Mouse (Mus musculus): ENCODE measurements around the gene Tenm3. TPM values are rescaled to one million over a fixed set of nuclear protein-coding genes. Genes with fewer than 3 reads are reported as not detected.

Tenm3 gene
- polyA plus RNA-seq, 1 experiment from 2014 or later, result 42.9 TPM

DNA sequence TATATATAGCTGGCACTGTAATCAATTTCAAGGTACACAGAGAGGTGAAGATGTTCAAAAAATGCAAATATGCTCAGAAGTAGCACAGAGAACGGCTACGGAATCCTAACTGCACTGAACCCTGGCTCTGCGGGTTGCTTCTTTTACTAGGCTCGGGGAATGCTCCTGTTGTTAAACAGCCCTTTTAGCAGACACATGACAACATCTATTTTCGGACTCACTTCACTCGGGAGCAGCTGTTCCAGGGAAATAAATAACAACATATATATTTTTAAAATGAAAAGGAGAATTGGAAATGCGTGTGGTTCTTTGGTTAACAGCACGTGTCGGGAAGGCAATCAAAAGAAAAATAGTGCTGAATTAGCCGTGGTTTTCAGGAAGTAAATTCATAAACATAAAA is 457.9 kb downstream of the Tenm3 start:
- no peak overlapping the region for H3K27ac ChIP-seq (replicated peaks)
- H3K4me3 ChIP-seq (replicated peaks), result no peak overlapping the region
- no peaks in the 10 kb centered on the region for H3K27me3 ChIP-seq
- no peaks in the 10 kb centered on the region for H3K4me1 ChIP-seq
- H3K9me3 ChIP-seq (replicated peaks), result no peaks in the 10 kb centered on the region
- no peak for ATAC-seq (ENCODE audit: insufficient number of reproducible peaks, low FRiP score, low TSS enrichment, low read depth)
- no peak overlapping the region for H3K4me2 ChIP-seq (replicated peaks)
- no peak overlapping the region for H3K9ac ChIP-seq
- no peaks in the 10 kb centered on the region for H3K36me3 ChIP-seq
- WGBS, result 58% methylated on average over 10 of the region's 10 CpGs

DNA sequence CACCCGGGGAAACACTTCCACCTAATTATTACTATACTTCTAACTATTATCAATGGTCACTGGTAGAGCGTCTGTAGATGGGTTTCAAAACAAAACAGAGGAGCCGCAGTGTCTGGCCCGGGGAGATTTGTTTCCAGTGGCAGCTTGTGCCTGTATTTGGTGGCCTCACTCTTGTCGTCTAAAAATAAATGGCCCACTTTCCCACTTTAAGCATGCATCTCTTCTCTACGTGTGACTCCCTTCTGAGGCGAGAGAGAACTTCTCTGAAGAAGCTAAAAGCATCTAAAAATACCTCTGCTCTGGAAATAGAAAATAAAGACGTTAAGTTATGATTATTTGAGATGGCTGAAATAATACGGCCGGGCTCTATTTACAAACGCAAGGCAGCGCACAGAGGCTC is 463.7 kb downstream of the Tenm3 start:
- H3K4me2 ChIP-seq (replicated peaks), result no peak overlapping the region
- WGBS, result 78% methylated on average over 12 of the region's 12 CpGs

DNA sequence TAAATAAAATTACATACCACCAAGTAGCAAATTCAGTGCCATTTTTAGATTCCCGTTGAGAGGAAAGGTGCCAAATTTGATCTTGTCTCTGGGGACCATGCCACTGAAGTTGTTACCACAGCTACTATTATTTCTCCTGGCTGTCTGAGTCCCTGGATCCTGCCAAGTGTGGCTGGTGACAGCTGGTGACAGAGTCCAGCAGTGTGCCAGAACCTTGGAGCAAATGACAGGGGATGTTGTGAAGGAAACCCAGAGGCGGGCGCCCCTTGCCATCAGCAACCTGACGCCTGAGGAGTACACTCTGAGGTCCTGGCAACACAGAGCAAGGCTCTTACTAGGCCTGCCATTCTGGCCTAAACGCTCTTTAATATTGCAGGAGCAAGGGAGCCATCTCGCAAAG is 467.0 kb downstream of the Tenm3 start:
- no peak overlapping the region for H3K4me2 ChIP-seq (replicated peaks)
- H3K36me3 ChIP-seq, result no peaks in the 10 kb centered on the region
- no peak overlapping the region for H3K9ac ChIP-seq
- H3K27me3 ChIP-seq, result no peaks in the 10 kb centered on the region
- no peak overlapping the region for H3K27ac ChIP-seq (replicated peaks)
- H3K9me3 ChIP-seq (replicated peaks), result no peaks in the 10 kb centered on the region
- ATAC-seq (ENCODE audit: insufficient number of reproducible peaks, low FRiP score, low TSS enrichment, low read depth), result 0 out of 2 replicates have a peak, but pooled peaks have one; percentile 51
- H3K4me1 ChIP-seq, result peaks cover 6% of the 10 kb centered on the region; the same call in 1 of the 2 replicates
- no peak overlapping the region for H3K4me3 ChIP-seq (replicated peaks)
- whole genome bisulfite sequencing, result 72% methylated on average over 6 of the region's 6 CpGs

More for the DNA sequence above, 463.7 kb downstream of the Tenm3 start:
- Histone ChIP-seq H3K4me1 (no peaks in the 10 kb centered on the region; the same call in 1 of the 2 replicates), H3K9ac (no peak overlapping the region), H3K27me3 (no peaks in the 10 kb centered on the region), H3K4me3 (replicated peaks) (no peak overlapping the region), H3K36me3 (no peaks in the 10 kb centered on the region), H3K27ac (replicated peaks) (no peak overlapping the region), H3K9me3 (replicated peaks) (no peaks in the 10 kb centered on the region)
- no peak for ATAC-seq (ENCODE audit: insufficient number of reproducible peaks, low FRiP score, low TSS enrichment, low read depth)

DNA sequence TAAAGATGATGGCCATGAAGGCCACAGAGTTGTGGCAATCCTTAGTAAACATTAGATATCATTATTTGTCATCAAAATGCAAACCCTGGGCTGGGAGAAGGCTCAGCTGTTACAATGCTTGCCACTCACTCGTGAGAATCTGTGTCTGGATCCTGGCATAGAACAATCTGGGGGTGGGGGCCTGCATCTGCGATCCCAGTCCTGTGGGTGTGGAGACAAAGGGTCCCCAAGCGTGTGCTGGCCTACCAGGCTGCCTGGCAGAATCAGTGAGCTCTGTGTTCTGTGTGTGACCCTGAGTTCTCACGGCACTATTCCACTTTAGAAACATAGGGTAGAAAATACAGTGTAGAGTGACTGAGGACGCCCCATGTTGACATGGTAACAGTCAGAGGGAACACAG is 468.6 kb downstream of the Tenm3 start:
- Histone ChIP-seq H3K4me1 (peaks cover 14% of the 10 kb centered on the region), H3K4me3 (replicated peaks) (no peak overlapping the region)

DNA sequence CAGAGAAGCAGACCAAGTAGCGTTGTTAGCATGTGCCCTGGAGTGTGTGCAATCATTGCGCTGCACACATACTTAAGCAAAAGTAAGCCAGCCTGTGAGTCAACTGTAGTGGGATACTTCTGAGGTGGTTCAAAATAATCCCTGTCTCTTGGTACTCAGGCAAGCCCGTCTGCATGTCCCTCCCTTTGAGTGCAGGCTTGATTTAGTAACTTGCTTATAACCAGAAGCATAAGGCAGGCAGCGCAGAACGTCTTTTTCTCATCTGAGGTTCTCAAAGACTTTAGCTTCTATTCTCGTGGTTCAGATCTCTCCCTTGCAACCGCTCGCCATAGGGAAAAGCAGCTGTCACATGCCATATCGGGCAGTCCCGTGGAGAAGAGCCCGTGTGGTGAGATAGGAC is 470.3 kb downstream of the Tenm3 start:
- Histone ChIP-seq H3K4me3 (replicated peaks) (no peak overlapping the region), H3K27ac (replicated peaks) (no peak overlapping the region), H3K27me3 (no peaks in the 10 kb centered on the region), H3K9ac (no peak overlapping the region), H3K36me3 (no peaks in the 10 kb centered on the region), H3K9me3 (replicated peaks) (no peaks in the 10 kb centered on the region), H3K4me2 (replicated peaks) (no peak overlapping the region), H3K4me1 (peaks cover 14% of the 10 kb centered on the region)
- no peak for ATAC-seq (ENCODE audit: insufficient number of reproducible peaks, low FRiP score, low TSS enrichment, low read depth)
- 70% methylated on average over 11 of the region's 11 CpGs for WGBS

More for the DNA sequence above, 468.6 kb downstream of the Tenm3 start:
- no peak overlapping the region for H3K9ac ChIP-seq
- WGBS, result 83% methylated on average over 5 of the region's 5 CpGs
- no peaks in the 10 kb centered on the region for H3K36me3 ChIP-seq
- no peaks in the 10 kb centered on the region for H3K27me3 ChIP-seq
- no peak for ATAC-seq (ENCODE audit: insufficient number of reproducible peaks, low FRiP score, low TSS enrichment, low read depth)
- H3K27ac ChIP-seq (replicated peaks), result no peak overlapping the region
- no peaks in the 10 kb centered on the region for H3K9me3 ChIP-seq (replicated peaks)
- H3K4me2 ChIP-seq (replicated peaks), result no peak overlapping the region

DNA sequence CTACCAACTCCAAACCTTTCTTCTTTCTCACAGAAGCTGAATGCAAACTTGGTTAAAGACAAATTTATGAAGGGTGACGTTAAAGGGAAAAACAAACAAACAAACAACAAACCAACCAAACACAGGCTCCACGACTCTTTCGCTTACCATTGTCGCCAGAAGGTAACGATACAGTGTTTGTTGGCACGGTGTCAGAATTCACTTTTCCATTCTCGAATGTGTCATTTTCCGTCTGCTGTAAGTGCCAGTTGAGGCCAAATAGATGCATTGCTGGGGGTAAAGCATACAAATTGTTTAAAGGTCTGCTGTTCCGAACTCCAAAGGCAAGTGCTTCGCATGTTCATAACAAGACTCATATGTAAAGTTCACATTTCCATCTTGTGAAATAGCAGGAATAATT is 476.6 kb downstream of the Tenm3 start:
- no peaks in the 10 kb centered on the region for H3K9me3 ChIP-seq (replicated peaks)
- WGBS, result 46% methylated on average over 10 of the region's 10 CpGs
- H3K27me3 ChIP-seq, result no peaks in the 10 kb centered on the region
- H3K4me1 ChIP-seq, result peaks cover 11% of the 10 kb centered on the region
- no peak for ATAC-seq (ENCODE audit: insufficient number of reproducible peaks, low FRiP score, low TSS enrichment, low read depth)
- H3K36me3 ChIP-seq, result peaks cover 7% of the 10 kb centered on the region; the same call in 1 of the 2 replicates
- no peak overlapping the region for H3K4me3 ChIP-seq (replicated peaks)
- no peak overlapping the region; the same call in 1 of the 2 replicates for H3K4me2 ChIP-seq (replicated peaks)
- 0 out of 2 replicates have a peak overlapping the region, but pooled peaks have one; percentile 4 for H3K27ac ChIP-seq (replicated peaks)
- no peak overlapping the region for H3K9ac ChIP-seq

DNA sequence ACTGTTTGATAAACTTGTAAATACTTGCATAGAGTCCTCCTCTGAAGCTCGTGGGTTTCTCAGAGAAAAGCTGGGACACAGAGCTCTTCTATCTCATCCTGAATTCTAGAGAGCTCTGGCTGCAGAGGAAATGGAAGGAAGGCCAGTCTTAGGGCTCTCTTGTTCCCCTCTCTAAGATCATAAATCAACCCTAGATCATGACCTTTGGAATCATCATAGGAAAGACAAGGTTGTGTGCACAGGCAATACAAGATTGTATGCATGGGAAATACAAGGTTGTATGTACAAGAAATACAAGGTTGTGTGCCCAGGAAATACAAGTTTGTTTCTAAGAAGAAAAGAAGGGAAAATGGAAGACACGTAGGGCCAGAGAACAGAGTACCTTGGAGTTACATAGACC is 486.9 kb downstream of the Tenm3 start:
- 78% methylated on average over 2 of the region's 2 CpGs for WGBS
- H3K9me3 ChIP-seq (replicated peaks), result 0 out of 2 replicates have a peak, but pooled peaks cover 3% of the 10 kb centered on the region
- no peaks in the 10 kb centered on the region for H3K4me1 ChIP-seq
- no peak for ATAC-seq (ENCODE audit: insufficient number of reproducible peaks, low FRiP score, low TSS enrichment, low read depth)
- no peak overlapping the region for H3K4me2 ChIP-seq (replicated peaks)
- no peaks in the 10 kb centered on the region for H3K36me3 ChIP-seq
- no peak overlapping the region for H3K4me3 ChIP-seq (replicated peaks)
- no peaks in the 10 kb centered on the region for H3K27me3 ChIP-seq
- H3K9ac ChIP-seq, result no peak overlapping the region
- no peak overlapping the region for H3K27ac ChIP-seq (replicated peaks)

DNA sequence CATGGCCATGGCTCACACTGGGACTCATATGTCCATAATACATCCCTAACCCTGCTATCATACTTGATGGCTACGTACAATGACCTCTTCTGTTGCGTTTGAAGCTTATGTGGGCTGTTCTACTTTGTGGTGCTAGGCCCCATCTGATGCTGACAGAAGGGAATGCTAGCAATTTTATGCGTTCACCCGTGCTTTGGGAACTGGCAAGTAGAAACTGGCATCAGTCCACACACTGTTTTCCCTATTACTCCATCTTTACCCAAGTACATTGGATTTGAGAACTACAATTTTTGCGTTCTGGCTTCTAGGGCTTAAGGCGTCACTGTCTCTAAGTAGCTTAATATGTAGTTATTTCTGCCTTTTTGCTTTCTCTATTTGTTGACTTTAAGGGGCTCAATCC is 490.3 kb downstream of the Tenm3 start:
- no peak overlapping the region for H3K27ac ChIP-seq (replicated peaks)
- ATAC-seq (ENCODE audit: insufficient number of reproducible peaks, low FRiP score, low TSS enrichment, low read depth), result no peak
- no peaks in the 10 kb centered on the region for H3K27me3 ChIP-seq
- H3K9me3 ChIP-seq (replicated peaks), result 0 out of 2 replicates have a peak, but pooled peaks cover 3% of the 10 kb centered on the region
- no peak overlapping the region for H3K4me3 ChIP-seq (replicated peaks)
- H3K4me2 ChIP-seq (replicated peaks), result no peak overlapping the region
- 85% methylated on average over 6 of the region's 6 CpGs for WGBS
- H3K4me1 ChIP-seq, result no peaks in the 10 kb centered on the region
- peaks cover 9% of the 10 kb centered on the region; the same call in 1 of the 2 replicates for H3K36me3 ChIP-seq
- H3K9ac ChIP-seq, result no peak overlapping the region

DNA sequence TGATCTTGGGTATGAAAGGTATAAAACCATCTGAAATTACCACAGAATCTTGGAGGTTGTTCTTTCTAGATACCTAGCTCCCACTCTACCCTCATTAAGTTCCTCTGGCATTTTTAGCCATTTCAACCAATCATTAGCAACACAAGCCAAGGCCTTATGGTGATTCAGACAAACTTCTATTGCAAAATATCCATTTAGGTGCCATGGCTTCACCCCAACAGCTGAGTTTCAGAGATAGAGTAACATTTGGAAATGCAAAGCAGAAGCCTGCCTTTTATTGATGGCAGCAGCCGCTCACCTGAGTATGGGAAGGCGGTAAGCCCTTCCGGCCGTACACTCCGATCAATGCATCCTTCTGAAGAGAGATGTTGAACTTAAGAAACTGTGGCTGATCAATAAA is 494.9 kb downstream of the Tenm3 start:
- no peak for ATAC-seq (ENCODE audit: insufficient number of reproducible peaks, low FRiP score, low TSS enrichment, low read depth)
- 95% methylated on average over 5 of the region's 5 CpGs for WGBS
- Histone ChIP-seq H3K4me1 (no peaks in the 10 kb centered on the region), H3K36me3 (peaks cover 9% of the 10 kb centered on the region; the same call in 1 of the 2 replicates), H3K4me3 (replicated peaks) (no peak overlapping the region), H3K9ac (no peak overlapping the region), H3K27ac (replicated peaks) (no peak overlapping the region), H3K27me3 (no peaks in the 10 kb centered on the region), H3K9me3 (replicated peaks) (0 out of 2 replicates have a peak, but pooled peaks cover 3% of the 10 kb centered on the region), H3K4me2 (replicated peaks) (no peak overlapping the region)

DNA sequence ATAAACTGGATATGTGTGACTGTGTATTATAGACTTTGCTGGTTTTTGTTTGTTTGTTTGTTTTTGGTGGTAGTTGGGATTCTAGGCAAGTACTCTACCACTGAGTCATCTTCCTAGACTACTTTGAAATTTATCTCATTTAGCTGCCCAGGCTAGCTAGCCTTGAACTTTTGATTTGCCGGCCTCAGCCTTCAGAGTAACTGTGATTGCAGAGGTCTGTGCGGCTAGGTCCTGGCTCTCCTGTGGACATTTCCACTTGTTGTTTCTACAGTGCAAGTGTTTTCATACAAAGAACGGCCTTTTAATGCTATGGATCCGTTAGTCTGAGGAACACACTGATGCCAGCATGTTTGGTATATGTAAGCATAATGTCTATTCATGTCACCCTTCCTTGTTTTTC is 495.4 kb downstream of the Tenm3 start:
- no peaks in the 10 kb centered on the region for H3K27me3 ChIP-seq
- H3K4me3 ChIP-seq (replicated peaks), result no peak overlapping the region
- H3K36me3 ChIP-seq, result peaks cover 9% of the 10 kb centered on the region; the same call in 1 of the 2 replicates
- H3K4me2 ChIP-seq (replicated peaks), result no peak overlapping the region
- no peaks in the 10 kb centered on the region for H3K4me1 ChIP-seq
- 93% methylated on average over 4 of the region's 4 CpGs for WGBS
- H3K9me3 ChIP-seq (replicated peaks), result 0 out of 2 replicates have a peak, but pooled peaks cover 3% of the 10 kb centered on the region
- no peak overlapping the region for H3K27ac ChIP-seq (replicated peaks)
- no peak for ATAC-seq (ENCODE audit: insufficient number of reproducible peaks, low FRiP score, low TSS enrichment, low read depth)
- H3K9ac ChIP-seq, result no peak overlapping the region

DNA sequence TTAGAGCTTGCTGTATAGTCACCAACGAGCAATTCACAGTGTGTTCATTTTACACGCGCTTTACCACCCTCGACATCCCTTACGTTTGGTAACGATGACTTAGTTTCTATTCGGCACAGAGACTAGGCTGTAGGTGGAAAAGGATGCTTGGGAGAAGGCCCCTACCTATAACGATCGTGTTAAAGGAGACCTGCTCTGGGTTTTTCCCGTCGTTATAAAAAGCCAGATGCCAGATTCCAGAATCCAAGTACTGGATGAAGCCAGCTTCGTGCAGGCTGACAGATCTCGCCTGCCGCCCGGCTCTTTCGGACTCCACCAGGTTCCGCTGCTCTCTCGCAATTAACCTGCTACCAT is 500.7 kb downstream of the Tenm3 start:
- no peaks in the 10 kb centered on the region for H3K9me3 ChIP-seq (replicated peaks)
- H3K36me3 ChIP-seq, result peaks cover 10% of the 10 kb centered on the region; the same call in 1 of the 2 replicates
- H3K4me2 ChIP-seq (replicated peaks), result no peak overlapping the region
- no peak overlapping the region for H3K4me3 ChIP-seq (replicated peaks)
- 88% methylated on average over 18 of the region's 18 CpGs for WGBS
- no peak for ATAC-seq (ENCODE audit: insufficient number of reproducible peaks, low FRiP score, low TSS enrichment, low read depth)
- no peak overlapping the region for H3K27ac ChIP-seq (replicated peaks)
- no peaks in the 10 kb centered on the region for H3K27me3 ChIP-seq
- H3K9ac ChIP-seq, result no peak overlapping the region
- H3K4me1 ChIP-seq, result no peaks in the 10 kb centered on the region

DNA sequence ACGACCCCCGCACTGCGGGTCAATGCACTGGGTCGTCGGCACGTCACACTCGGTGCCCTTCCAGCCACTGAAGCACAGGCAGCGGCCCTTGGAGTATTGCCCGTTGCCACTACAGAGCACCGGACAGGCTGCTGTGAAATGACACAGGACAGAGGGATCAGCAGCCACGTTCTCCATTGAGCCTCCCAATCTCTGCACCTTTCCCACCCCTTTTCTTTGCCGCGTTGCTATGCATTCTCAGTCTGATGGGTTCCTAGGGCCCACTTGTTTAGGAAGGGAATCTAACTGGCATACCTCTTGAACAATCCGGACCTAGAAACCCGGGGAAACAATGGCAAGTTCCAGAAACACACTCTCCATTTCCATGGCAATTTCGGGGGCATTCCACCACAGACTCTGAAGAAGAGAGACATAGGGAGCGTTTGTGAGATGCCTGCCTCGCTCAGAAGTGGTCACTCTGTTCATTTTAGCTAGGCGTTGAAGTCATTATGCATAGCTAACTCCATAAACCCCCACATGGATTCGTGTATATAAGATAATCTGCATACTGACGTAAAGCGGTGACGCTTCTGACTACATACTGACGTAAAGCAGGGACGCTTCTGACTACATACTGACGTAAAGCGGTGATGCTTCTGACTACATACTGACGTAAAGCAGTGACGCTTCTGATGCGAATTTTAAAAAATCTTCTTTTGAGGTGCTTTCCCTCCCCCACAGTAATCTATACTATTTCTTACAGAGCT is 501.3 kb downstream of the Tenm3 start:
- H3K36me3 ChIP-seq, result peaks cover 10% of the 10 kb centered on the region; the same call in 1 of the 2 replicates
- no peak for ATAC-seq (ENCODE audit: insufficient number of reproducible peaks, low FRiP score, low TSS enrichment, low read depth)
- no peak overlapping the region for H3K4me2 ChIP-seq (replicated peaks)
- WGBS, result 89% methylated on average over 30 of the region's 30 CpGs
- no peaks in the 10 kb centered on the region for H3K27me3 ChIP-seq
- no peaks in the 10 kb centered on the region for H3K4me1 ChIP-seq
- no peak overlapping the region for H3K27ac ChIP-seq (replicated peaks)
- no peaks in the 10 kb centered on the region for H3K9me3 ChIP-seq (replicated peaks)
- H3K4me3 ChIP-seq (replicated peaks), result no peak overlapping the region
- H3K9ac ChIP-seq, result no peak overlapping the region
